Mouse (Mus musculus): Measurements from ENCODE around the gene Lgalsl. TPM values are rescaled to one million over a fixed set of nuclear protein-coding genes. Genes with fewer than 3 reads are reported as not detected.

Lgalsl gene
- polyA plus RNA-seq, 1 experiment from 2014 or later = 20.4 TPM

GRCm38 (mm10) chr11:20784776-20785175, 46.1 kb downstream of the Lgalsl start:
- no peaks in the 10 kb centered on the region for H3K36me3 ChIP-seq (ENCODE audit: control insufficient read depth, insufficient read depth, low read length)
- no peaks in the 10 kb centered on the region for H3K4me1 ChIP-seq (replicated peaks; ENCODE audit: control insufficient read depth, insufficient read depth, low read length)
- WGBS = 80% methylated on average over 6 of the region's 6 CpGs
- DNase-seq (ENCODE audit: low spot score) (peak; percentile 23), ATAC-seq (replicated peaks; ENCODE audit: low FRiP score) (no peak)
- 0 out of 2 replicates have a peak, but pooled peaks cover 3% of the 10 kb centered on the region for H3K9me3 ChIP-seq (ENCODE audit: control insufficient read depth, low read length)
- no peaks in the 10 kb centered on the region for H3K27me3 ChIP-seq (replicated peaks; ENCODE audit: control insufficient read depth, insufficient read depth, low read length)
- no peak overlapping the region for H3K4me2 ChIP-seq
- no peak overlapping the region for H3K4me3 ChIP-seq (ENCODE audit: low read depth, low read length)
- no peak overlapping the region for H3K9ac ChIP-seq (ENCODE audit: low read depth, low read length)
- H3K27ac ChIP-seq (ENCODE audit: low read depth, low read length) = no peak overlapping the region

- Histone ChIP-seq H3K9me3 (ENCODE audit: control insufficient read depth, low read length) (0 out of 2 replicates have a peak, but pooled peaks cover 3% of the 10 kb centered on the region), H3K4me1 (replicated peaks; ENCODE audit: control insufficient read depth, insufficient read depth, low read length) (peaks cover 6% of the 10 kb centered on the region), H3K9ac (ENCODE audit: low read depth, low read length) (no peak overlapping the region), H3K36me3 (ENCODE audit: control insufficient read depth, insufficient read depth, low read length) (no peaks in the 10 kb centered on the region), H3K27me3 (replicated peaks; ENCODE audit: control insufficient read depth, insufficient read depth, low read length) (no peaks in the 10 kb centered on the region), H3K4me3 (ENCODE audit: low read depth, low read length) (no peak overlapping the region), H3K27ac (ENCODE audit: low read depth, low read length) (no peak overlapping the region), H3K4me2 (no peak overlapping the region)
- WGBS = 80% methylated on average over 1 of the region's 1 CpGs
- ATAC-seq (replicated peaks; ENCODE audit: low FRiP score) = no peak
- peak; percentile 6 for DNase-seq (ENCODE audit: low spot score)
Measured at GRCm38 (mm10) chr11:20783467-20783866, 47.4 kb downstream of the Lgalsl start.

DNA sequence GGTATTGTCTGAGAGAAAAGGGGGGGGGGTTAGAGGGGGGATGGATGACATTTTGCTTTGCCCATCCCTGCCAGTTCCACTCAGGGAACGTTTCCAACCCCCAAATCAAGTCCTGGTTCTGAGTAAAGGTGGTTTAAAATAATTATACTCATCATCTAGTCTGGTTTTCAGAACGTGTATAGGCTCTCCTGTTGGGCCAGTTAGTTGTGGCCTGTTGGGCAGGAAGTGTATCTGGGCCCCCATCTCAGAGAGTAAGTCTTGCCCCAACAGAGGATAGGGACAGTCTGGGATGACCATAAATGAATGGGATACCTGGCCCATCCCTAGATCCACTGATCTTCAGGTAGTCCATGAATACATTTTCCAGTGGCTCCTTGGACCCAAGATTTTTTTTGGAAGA, 48.2 kb downstream of the Lgalsl start:
- H3K4me1 ChIP-seq (replicated peaks; ENCODE audit: control insufficient read depth, insufficient read depth, low read length) = peaks cover 10% of the 10 kb centered on the region
- no peak overlapping the region for H3K27ac ChIP-seq (ENCODE audit: low read depth, low read length)
- 0 out of 2 replicates have a peak, but pooled peaks cover 3% of the 10 kb centered on the region for H3K9me3 ChIP-seq (ENCODE audit: control insufficient read depth, low read length)
- ATAC-seq (replicated peaks; ENCODE audit: low FRiP score) = no peak
- H3K4me3 ChIP-seq (ENCODE audit: low read depth, low read length) = no peak overlapping the region
- no peak overlapping the region for H3K4me2 ChIP-seq
- whole genome bisulfite sequencing = 59% methylated on average over 2 of the region's 2 CpGs
- H3K9ac ChIP-seq (ENCODE audit: low read depth, low read length) = no peak overlapping the region
- no peaks in the 10 kb centered on the region for H3K27me3 ChIP-seq (replicated peaks; ENCODE audit: control insufficient read depth, insufficient read depth, low read length)
- no peaks in the 10 kb centered on the region for H3K36me3 ChIP-seq (ENCODE audit: control insufficient read depth, insufficient read depth, low read length)
- no peak for DNase-seq (ENCODE audit: low spot score)

GRCm38 (mm10) chr11:20780312-20780711, 50.5 kb downstream of the Lgalsl start:
- Histone ChIP-seq H3K4me1 (replicated peaks; ENCODE audit: control insufficient read depth, insufficient read depth, low read length) (peaks cover 10% of the 10 kb centered on the region), H3K4me3 (ENCODE audit: low read depth, low read length) (no peak overlapping the region), H3K9ac (ENCODE audit: low read depth, low read length) (no peak overlapping the region), H3K36me3 (ENCODE audit: control insufficient read depth, insufficient read depth, low read length) (no peaks in the 10 kb centered on the region), H3K27ac (ENCODE audit: low read depth, low read length) (no peak overlapping the region), H3K27me3 (replicated peaks; ENCODE audit: control insufficient read depth, insufficient read depth, low read length) (no peaks in the 10 kb centered on the region), H3K4me2 (no peak overlapping the region), H3K9me3 (ENCODE audit: control insufficient read depth, low read length) (0 out of 2 replicates have a peak, but pooled peaks cover 3% of the 10 kb centered on the region)
- DNase-seq (ENCODE audit: low spot score) (no peak), ATAC-seq (replicated peaks; ENCODE audit: low FRiP score) (no peak)
- 74% methylated on average over 4 of the region's 4 CpGs for WGBS

- DNase-seq (ENCODE audit: low spot score) (no peak), ATAC-seq (replicated peaks; ENCODE audit: low FRiP score) (peak; percentile 72)
- Histone ChIP-seq H3K27ac (ENCODE audit: low read depth, low read length) (no peak overlapping the region; the same call in 1 of the 2 replicates), H3K4me2 (peak overlapping the region; percentile 7; the same call in 1 of the 2 replicates), H3K9me3 (ENCODE audit: control insufficient read depth, low read length) (no peaks in the 10 kb centered on the region), H3K4me1 (replicated peaks; ENCODE audit: control insufficient read depth, insufficient read depth, low read length) (peaks cover 10% of the 10 kb centered on the region), H3K27me3 (replicated peaks; ENCODE audit: control insufficient read depth, insufficient read depth, low read length) (no peaks in the 10 kb centered on the region), H3K4me3 (ENCODE audit: low read depth, low read length) (no peak overlapping the region), H3K9ac (ENCODE audit: low read depth, low read length) (no peak overlapping the region), H3K36me3 (ENCODE audit: control insufficient read depth, insufficient read depth, low read length) (no peaks in the 10 kb centered on the region)
- WGBS = 45% methylated on average over 3 of the region's 3 CpGs
Measured at GRCm38 (mm10) chr11:20778861-20779563, 51.8 kb downstream of the Lgalsl start.

DNA sequence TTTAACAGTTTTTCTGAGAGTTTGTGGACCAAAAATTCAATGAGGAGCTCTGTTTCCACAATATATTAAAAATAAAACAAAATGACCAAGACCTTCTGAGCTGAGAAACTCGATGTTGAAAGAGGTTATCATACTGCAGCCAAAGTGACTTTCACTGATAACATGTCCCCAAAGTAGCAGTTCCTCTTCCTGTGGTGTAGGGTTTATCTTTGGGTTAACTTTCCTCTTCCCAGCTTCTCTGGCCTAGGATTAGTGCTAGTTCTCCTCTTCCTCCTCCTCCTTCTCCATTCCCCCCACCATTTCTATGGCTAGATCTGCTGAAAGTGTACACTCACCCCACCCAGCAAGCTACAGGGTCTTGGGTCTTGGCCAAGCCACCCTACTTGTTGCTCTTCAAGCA, 52.6 kb downstream of the Lgalsl start:
- Histone ChIP-seq H3K4me3 (ENCODE audit: low read depth, low read length) (no peak overlapping the region), H3K36me3 (ENCODE audit: control insufficient read depth, insufficient read depth, low read length) (no peaks in the 10 kb centered on the region), H3K4me2 (peak overlapping the region; percentile 24; the same call in 1 of the 2 replicates), H3K9me3 (ENCODE audit: control insufficient read depth, low read length) (no peaks in the 10 kb centered on the region), H3K4me1 (replicated peaks; ENCODE audit: control insufficient read depth, insufficient read depth, low read length) (peaks cover 10% of the 10 kb centered on the region), H3K27me3 (replicated peaks; ENCODE audit: control insufficient read depth, insufficient read depth, low read length) (no peaks in the 10 kb centered on the region), H3K9ac (ENCODE audit: low read depth, low read length) (no peak overlapping the region), H3K27ac (ENCODE audit: low read depth, low read length) (peak overlapping the region; percentile 48; the same call in 1 of the 2 replicates)
- WGBS = 17% methylated on average over 1 of the region's 1 CpGs
- DNase-seq (ENCODE audit: low spot score) = no peak
- peak; percentile 66 for ATAC-seq (replicated peaks; ENCODE audit: low FRiP score)

DNA sequence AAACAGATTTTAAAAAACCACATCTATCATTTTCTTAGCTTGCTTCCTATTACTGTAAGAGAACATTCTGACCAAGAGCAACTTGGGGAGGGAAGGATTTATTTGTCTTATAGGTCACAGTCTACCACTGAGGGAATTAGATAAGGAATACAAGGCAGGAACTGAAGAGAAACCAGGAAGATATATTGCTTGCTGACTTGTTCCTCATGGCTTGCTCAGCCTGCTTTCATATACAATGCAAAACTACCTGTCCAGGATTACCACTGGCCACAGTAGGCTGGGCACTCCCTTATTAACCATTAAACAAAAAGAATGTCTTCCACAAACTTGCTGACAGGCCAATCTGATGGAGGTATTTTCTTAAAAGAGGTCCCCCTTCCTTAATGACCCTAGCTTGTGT, 54.2 kb downstream of the Lgalsl start:
- H3K9me3 ChIP-seq (ENCODE audit: control insufficient read depth, low read length) = no peaks in the 10 kb centered on the region
- H3K36me3 ChIP-seq (ENCODE audit: control insufficient read depth, insufficient read depth, low read length) = no peaks in the 10 kb centered on the region
- DNase-seq (ENCODE audit: low spot score) (no peak), ATAC-seq (replicated peaks; ENCODE audit: low FRiP score) (no peak)
- H3K27me3 ChIP-seq (replicated peaks; ENCODE audit: control insufficient read depth, insufficient read depth, low read length) = no peaks in the 10 kb centered on the region
- no peak overlapping the region for H3K4me2 ChIP-seq
- H3K9ac ChIP-seq (ENCODE audit: low read depth, low read length) = no peak overlapping the region
- no peak overlapping the region for H3K4me3 ChIP-seq (ENCODE audit: low read depth, low read length)
- H3K4me1 ChIP-seq (replicated peaks; ENCODE audit: control insufficient read depth, insufficient read depth, low read length) = peaks cover 10% of the 10 kb centered on the region
- no peak overlapping the region for H3K27ac ChIP-seq (ENCODE audit: low read depth, low read length)
